Mouse (Mus musculus) right cerebral cortex, postnatal 10 days (tissue): Measurements from ENCODE around the gene Dlec1.
A peak's percentile ranks its signal among the peaks of the same experiment; 100 is the strongest.

Source experiments
- DNase-seq, 2 experiments: peaks; one replicate each; pipeline ENCODE4 v3.0.0; 2021; ENCODE audit warnings: low spot score in 2 of 2

Dlec1 gene

GRCm38 (mm10) chr9:119089437-119089836 is 12.8 kb upstream of the Dlec1 start:
- no peak for DNase-seq

GRCm38 (mm10) chr9:119090462-119090861 is 11.8 kb upstream of the Dlec1 start:
- no peak for DNase-seq

- no peak for DNase-seq
Measured at GRCm38 (mm10) chr9:119091581-119092310, 10.5 kb upstream of the Dlec1 start.

GRCm38 (mm10) chr9:119092473-119093418 is 9.5 kb upstream of the Dlec1 start:
- DNase-seq, result no peak

GRCm38 (mm10) chr9:119093419-119094295 is 8.6 kb upstream of the Dlec1 start, which contains the start of gene Plcd1:
Gene Plcd1 (minus strand): TSS chr9:119093502.
- DNase-seq, result peak; percentile 93 to 94

- no peak for DNase-seq
Measured at GRCm38 (mm10) chr9:119094462-119095109, 7.7 kb upstream of the Dlec1 start.

- peak; percentile 45 to 50 for DNase-seq
Measured at GRCm38 (mm10) chr9:119100177-119100898, 1.9 kb upstream of the Dlec1 start.

GRCm38 (mm10) chr9:119102783-119103113 is 470 bp downstream of the Dlec1 start:
- no peak for DNase-seq

GRCm38 (mm10) chr9:119107566-119107965 is 5.3 kb downstream of the Dlec1 start:
- peak; percentile 46 to 55 for DNase-seq

- no peak for DNase-seq
Measured at GRCm38 (mm10) chr9:119109685-119110353, 7.5 kb downstream of the Dlec1 start.

- no peak for DNase-seq
Measured at GRCm38 (mm10) chr9:119110640-119111039, 8.4 kb downstream of the Dlec1 start.

GRCm38 (mm10) chr9:119114911-119115310 is 12.6 kb downstream of the Dlec1 start:
- DNase-seq, result no peak

GRCm38 (mm10) chr9:119119409-119120167 is 17.3 kb downstream of the Dlec1 start:
- DNase-seq, result no peak

- no peak for DNase-seq
Measured at GRCm38 (mm10) chr9:119120168-119120560, 17.9 kb downstream of the Dlec1 start.

- no peak for DNase-seq
Measured at GRCm38 (mm10) chr9:119122596-119123369, 20.5 kb downstream of the Dlec1 start.

- no peak for DNase-seq
Measured at GRCm38 (mm10) chr9:119128436-119129181, 26.3 kb downstream of the Dlec1 start.

- DNase-seq, result no peak
Measured at GRCm38 (mm10) chr9:119130692-119131091, 28.4 kb downstream of the Dlec1 start.

GRCm38 (mm10) chr9:119138836-119139235 is 36.6 kb downstream of the Dlec1 start:
- no peak for DNase-seq
